Mouse (Mus musculus) limb, embryonic 10.5 days (tissue): Measurements from ENCODE around the gene Sctr. TPM values are rescaled to one million over a fixed set of nuclear protein-coding genes. Genes with fewer than 3 reads are reported as not detected.

Source experiments
- DNase-seq: peaks from one replicate; pipeline ENCODE4 v3.0.0-alpha.2; 2017; ENCODE audit warnings: low spot score
- H3K27ac ChIP-seq: fragments of 300-500 bp; sonication (generic); 2 replicates; pipeline ENCODE4 v1.5.1; 2016; ENCODE audit warnings: mild to moderate bottlenecking
- H3K27me3 ChIP-seq: fragments of 300-500 bp; sonication (generic); 2 replicates; pipeline ENCODE4 v1.6.1; 2016; ENCODE audit warnings: low read depth, mild to moderate bottlenecking; ENCODE audit not compliant: poor library complexity, severe bottlenecking
- H3K36me3 ChIP-seq: fragments of 300-500 bp; sonication (generic); 2 replicates; pipeline ENCODE4 v1.6.1; 2016; ENCODE audit warnings: mild to moderate bottlenecking, moderate library complexity
- H3K4me1 ChIP-seq: fragments of 300-500 bp; sonication (generic); 2 replicates; pipeline ENCODE4 v1.6.1; 2016
- H3K4me3 ChIP-seq: fragments of 300-500 bp; sonication (generic); 2 replicates; pipeline ENCODE4 v1.5.1; 2016; ENCODE audit warnings: mild to moderate bottlenecking, moderate library complexity
- H3K9me3 ChIP-seq: fragments of 300-500 bp; sonication (generic); replicated peaks from 2 replicates; pipeline ENCODE4 v1.6.1; 2016; ENCODE audit warnings: mild to moderate bottlenecking
- WGBS: fragments of 180-500 bp; shearing (Covaris S2); methylation state at CpG from one replicate; pipeline ENCODE4 v1.1.7; 2016; 5-methylcytosine and 5-hydroxymethylcytosine counted together
- polyA plus RNA-seq: library from polyadenylated mRNA; unstranded; fragments of >200 nt; fragmentation: Nextera tagmentation; extraction: Ambion mirVana; gene quantifications from 2 replicates; pipeline ENCODE4 v1.2.1, GENCODE M21; 2016

Gene Sctr
- 0.06 TPM in 1 of 2 replicates, not detected in the other for polyA plus RNA-seq

DNA sequence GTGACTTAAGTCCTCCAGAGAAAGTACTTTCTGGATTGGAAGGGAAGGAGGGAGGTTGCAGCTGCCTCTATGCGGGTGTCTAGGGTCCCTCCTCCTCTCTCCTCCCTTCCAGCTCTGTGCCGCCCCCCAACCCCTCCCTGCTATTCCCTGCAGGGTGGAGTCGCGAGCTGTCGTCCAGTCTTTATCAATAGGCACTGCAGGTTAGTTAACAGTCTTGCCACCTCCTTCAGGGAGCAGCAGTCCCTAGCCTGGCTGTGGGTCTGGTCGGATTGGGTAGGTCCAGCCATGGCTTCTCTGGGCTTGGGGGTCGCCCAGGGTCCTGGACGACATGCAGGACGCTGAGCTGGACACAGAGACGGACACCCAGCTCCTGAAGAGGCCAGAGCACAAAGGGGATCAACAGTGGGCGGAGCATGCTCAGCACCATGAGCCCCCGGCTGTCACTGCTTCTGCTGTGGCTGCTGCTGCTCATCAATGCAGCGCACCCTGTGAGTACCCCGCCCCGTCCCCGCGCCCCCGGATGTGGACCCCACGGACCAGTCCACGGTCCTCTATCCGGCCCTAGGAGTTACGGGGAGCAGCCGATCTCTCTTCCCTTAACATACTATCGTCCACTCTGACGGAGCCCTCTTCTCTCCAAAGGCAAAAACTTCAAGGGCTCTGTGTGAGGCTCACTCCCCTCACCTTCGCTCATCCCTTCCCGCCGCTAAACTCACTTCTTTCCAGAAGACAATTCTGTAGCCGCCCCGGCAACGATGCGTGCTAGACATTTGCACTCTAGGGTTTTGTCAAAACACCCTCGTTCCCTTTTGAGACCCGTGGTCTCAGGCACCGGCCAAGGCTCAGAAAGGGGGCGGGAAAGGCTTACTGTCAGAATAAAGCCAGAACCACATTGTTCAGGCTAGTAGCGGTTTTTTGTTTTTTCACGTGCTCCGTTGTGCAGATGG, at the start of gene Sctr:
Sctr (plus strand) TSS at position 51 of the 947 bp plus-strand sequence.
- H3K4me1 ChIP-seq, result peaks cover 12% of the 10 kb centered on the region
- peak within 1 kb of the TSS; percentile 56 for H3K4me3 ChIP-seq
- WGBS, result 2% methylated on average over 39 of the region's 39 CpGs
- H3K27ac ChIP-seq, result 0 out of 2 replicates have a peak within 1 kb of the TSS, but pooled peaks have one; percentile 17
- peak; percentile 56 for DNase-seq
- H3K36me3 ChIP-seq, result no peaks in the 10 kb centered on the region
- peaks cover 47% of the 10 kb centered on the region for H3K27me3 ChIP-seq
- H3K9me3 ChIP-seq, result no peaks in the 10 kb centered on the region

DNA sequence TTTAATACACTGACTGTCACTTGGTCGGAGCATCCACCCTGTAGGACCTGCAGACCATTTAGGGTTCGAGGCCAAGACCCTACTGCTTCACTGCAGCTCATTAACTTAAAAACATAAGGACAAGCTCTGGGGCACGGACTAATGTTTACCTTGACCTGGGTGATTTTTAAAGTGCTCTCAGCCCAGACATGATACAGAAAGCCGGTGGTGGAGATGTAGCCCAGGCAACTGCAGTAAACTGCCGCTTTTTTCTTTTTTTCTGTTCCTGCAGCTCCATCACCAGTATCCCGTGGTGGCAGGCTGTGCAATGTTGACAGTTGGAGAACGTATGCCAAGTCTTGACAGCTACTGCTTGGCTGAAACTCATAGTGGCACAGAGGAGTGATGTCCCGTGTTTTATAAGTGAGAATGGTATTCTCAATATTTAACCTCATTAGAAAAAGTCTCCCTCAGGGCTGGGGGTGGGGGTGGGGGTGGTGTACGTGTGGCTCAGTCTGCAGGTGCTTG, 48.9 kb upstream of the Sctr start:
- no peaks in the 10 kb centered on the region for H3K4me1 ChIP-seq
- no peaks in the 10 kb centered on the region for H3K27me3 ChIP-seq
- 71% methylated on average over 9 of the region's 9 CpGs for WGBS
- no peak overlapping the region for H3K27ac ChIP-seq
- no peaks in the 10 kb centered on the region for H3K9me3 ChIP-seq
- DNase-seq, result no peak
- H3K4me3 ChIP-seq, result no peak overlapping the region
- H3K36me3 ChIP-seq, result no peaks in the 10 kb centered on the region

DNA sequence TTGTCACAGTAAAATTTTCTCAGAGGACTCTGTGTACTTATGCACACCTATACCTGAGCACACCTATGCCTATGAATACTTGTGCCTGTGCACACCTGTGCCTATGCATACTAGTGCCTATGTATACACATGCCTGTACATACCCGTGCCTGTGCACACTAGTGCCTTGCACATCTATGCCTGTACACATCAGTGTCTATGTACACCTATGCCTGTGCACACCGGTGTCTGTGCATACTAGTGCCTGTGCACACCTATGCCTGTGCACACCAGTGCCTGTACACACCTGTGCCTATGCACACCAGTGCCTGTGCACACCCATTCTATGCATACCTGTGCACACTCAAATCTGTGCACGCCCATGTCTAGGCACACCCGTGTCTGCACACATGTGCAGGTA, 47.2 kb upstream of the Sctr start:
- Histone ChIP-seq H3K4me3 (no peak overlapping the region), H3K36me3 (no peaks in the 10 kb centered on the region), H3K27ac (no peak overlapping the region), H3K9me3 (no peaks in the 10 kb centered on the region), H3K27me3 (no peaks in the 10 kb centered on the region), H3K4me1 (peaks cover 3% of the 10 kb centered on the region; the same call in 1 of the 2 replicates)
- WGBS, result 93% methylated on average over 4 of the region's 4 CpGs
- DNase-seq, result no peak

DNA sequence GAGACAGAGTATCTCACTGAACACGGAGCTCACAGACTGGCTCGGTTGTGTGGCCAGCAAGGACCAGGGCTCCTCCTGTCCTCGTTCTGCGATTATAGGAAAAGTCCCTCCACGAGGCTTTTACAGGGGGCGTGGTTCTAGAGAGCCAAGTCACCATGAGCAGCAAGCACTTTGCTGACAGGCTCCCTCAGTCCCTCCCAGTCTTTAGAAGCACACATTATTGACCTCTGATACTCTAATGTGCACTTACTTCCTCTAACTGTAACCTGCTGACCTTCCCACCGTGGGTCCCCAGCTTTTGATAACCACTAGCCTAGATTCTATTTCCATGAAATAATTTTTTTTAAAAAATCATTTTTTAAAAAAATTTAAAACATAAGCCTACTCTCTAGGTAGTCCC, 46.8 kb upstream of the Sctr start:
- H3K27ac ChIP-seq, result no peak overlapping the region
- H3K27me3 ChIP-seq, result no peaks in the 10 kb centered on the region
- 73% methylated on average over 7 of the region's 7 CpGs for WGBS
- no peak overlapping the region for H3K4me3 ChIP-seq
- H3K36me3 ChIP-seq, result no peaks in the 10 kb centered on the region
- peaks cover 3% of the 10 kb centered on the region; the same call in 1 of the 2 replicates for H3K4me1 ChIP-seq
- DNase-seq, result no peak
- H3K9me3 ChIP-seq, result no peaks in the 10 kb centered on the region

DNA sequence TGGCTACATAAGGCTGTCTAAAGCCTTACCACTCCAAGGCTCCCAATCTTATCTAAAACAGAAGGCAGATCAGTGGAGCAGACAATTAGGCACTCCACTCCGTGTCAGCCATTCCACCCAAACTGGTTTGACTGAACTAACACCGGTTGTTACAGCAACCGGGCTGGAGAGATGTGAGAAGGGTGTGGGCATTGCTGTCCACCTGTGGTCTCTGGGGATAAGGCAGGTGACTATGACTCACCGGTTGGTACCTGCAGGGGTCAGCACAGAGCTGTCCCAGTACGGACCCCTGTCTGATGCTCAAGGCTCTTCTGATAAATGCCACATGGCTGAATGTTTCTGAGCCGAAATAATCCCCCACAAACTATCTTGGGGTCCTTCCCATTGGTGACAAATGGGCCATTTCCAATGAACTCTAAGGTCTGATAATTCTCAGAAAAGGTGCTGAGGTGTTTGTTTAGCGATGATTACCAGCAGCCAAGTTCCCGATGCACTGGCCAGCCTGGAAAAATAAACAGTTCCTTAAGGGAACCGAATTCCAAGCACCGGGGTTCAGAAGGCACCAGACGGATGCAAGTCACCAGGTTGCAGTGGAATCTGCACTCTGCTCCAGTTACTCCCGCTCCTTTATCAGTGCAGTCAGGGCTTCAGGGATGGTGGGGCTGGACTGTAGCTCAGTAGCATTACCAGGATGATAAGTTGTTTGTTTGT, 40.7 kb upstream of the Sctr start:
- H3K27ac ChIP-seq, result no peak overlapping the region
- WGBS, result 49% methylated on average over 12 of the region's 12 CpGs
- H3K9me3 ChIP-seq, result no peaks in the 10 kb centered on the region
- no peak overlapping the region for H3K4me3 ChIP-seq
- no peaks in the 10 kb centered on the region for H3K27me3 ChIP-seq
- H3K4me1 ChIP-seq, result peaks cover 3% of the 10 kb centered on the region; the same call in 1 of the 2 replicates
- no peaks in the 10 kb centered on the region for H3K36me3 ChIP-seq
- no peak for DNase-seq

DNA sequence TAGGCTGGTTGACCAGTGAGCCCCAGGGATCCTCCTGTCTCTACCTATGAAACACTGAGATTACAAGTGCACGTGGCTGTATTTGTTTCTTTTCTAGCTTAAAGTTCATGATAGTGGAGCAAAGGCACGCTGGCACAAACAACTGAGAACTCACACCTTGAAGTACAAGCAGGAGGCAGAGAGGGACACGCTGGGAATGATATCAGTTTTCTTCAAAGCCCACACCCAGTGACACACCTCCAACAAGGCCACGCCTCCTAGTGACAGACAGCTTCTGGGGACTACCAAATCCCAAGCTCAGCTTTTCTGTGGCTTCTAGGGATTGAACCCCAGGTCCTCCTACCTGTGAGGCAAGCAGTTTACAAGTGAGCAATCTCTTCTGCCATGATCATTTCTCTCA, 33.6 kb upstream of the Sctr start:
- no peaks in the 10 kb centered on the region for H3K9me3 ChIP-seq
- H3K36me3 ChIP-seq, result no peaks in the 10 kb centered on the region
- WGBS, result 33% methylated on average over 4 of the region's 4 CpGs
- H3K27ac ChIP-seq, result no peak overlapping the region
- DNase-seq, result no peak
- no peaks in the 10 kb centered on the region for H3K4me1 ChIP-seq
- no peak overlapping the region for H3K4me3 ChIP-seq
- no peaks in the 10 kb centered on the region for H3K27me3 ChIP-seq

DNA sequence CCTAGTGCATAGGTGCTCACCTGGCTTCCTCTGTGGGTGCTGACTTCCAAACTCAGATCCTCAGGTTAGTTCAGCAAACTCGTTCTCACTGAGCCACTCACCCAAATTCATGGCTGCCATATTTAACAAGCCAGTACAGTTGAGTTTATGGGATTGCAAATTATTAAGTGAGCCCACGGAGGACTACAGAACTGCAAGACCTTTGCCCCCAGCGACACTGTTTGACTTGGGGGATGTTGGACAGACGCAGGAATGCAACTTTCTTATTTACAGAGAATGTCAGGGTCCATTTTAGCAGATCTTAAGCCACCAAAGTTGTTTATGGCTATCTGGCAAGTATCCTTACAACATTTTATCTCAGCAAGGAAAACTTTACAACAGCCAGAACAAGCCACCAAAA, 31.6 kb upstream of the Sctr start:
- H3K36me3 ChIP-seq, result no peaks in the 10 kb centered on the region
- no peak overlapping the region for H3K27ac ChIP-seq
- WGBS, result 74% methylated on average over 4 of the region's 4 CpGs
- H3K4me1 ChIP-seq, result no peaks in the 10 kb centered on the region
- H3K27me3 ChIP-seq, result no peaks in the 10 kb centered on the region
- H3K9me3 ChIP-seq, result no peaks in the 10 kb centered on the region
- DNase-seq, result no peak
- no peak overlapping the region for H3K4me3 ChIP-seq

DNA sequence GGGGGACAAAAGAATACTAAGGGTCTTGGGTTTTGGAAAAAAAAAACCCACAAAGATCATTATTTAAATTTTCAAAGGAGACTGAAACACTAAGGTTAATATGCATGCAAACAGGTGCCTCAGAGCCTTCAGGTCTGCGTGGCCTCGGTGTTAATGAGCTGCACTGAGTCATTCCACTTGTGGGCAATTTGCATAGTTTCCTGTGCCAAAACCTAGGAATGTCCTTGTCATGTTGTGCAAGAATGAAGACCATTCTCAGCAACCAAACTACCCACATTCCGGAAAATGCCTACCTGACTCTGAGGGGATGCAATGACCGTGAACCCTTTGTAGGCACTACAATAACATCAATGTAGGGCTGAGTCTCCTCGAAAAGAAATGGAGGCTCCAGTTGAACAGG, 20.1 kb upstream of the Sctr start:
- no peak overlapping the region for H3K4me3 ChIP-seq
- H3K9me3 ChIP-seq, result no peaks in the 10 kb centered on the region
- no peaks in the 10 kb centered on the region for H3K27me3 ChIP-seq
- no peaks in the 10 kb centered on the region for H3K4me1 ChIP-seq
- no peaks in the 10 kb centered on the region for H3K36me3 ChIP-seq
- no peak for DNase-seq
- 85% methylated on average over 5 of the region's 5 CpGs for WGBS
- H3K27ac ChIP-seq, result no peak overlapping the region

DNA sequence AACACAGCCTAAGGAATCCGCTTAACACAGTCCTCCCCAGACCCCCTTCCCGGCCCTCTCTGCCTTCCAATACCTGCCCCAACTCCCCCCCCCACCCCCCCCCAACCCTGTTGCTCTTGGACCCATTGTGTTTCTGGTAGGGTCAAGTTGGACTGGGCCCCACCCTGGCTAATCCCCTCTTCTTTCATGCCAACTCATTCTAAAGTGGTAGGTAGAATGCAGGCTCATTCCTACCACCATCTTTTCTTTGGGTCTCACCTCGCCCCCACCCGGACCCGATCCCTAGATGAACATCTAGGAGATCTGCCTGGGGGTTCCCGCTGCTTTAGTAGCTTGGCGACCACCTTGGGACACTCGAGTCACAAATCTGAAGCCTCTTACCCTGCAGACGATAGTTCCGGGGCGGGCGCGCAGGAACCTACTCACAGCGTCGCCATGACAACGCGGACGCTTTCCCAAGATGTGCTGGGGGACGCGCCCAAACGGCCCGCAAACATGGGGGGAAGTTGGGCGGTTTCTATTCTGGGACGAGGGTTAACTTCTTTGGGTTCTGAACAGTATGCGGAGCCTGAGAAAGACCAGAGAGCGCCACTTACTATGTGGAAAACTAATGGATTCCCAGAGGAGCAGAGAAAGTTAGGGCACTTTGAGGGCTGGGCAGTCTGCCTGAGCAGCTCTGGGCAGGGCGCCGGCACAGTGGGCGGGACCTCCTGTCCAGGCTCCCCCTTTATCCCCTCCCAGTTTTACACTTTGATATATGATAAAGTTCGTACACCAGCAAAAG, 9.7 kb upstream of the Sctr start, which contains the start of gene Cfap221:
Cfap221 (minus strand) TSS at position 437 of the 784 bp plus-strand sequence.
- Histone ChIP-seq H3K36me3 (no peaks in the 10 kb centered on the region), H3K4me3 (peak within 1 kb of the TSS; percentile 58), H3K9me3 (no peaks in the 10 kb centered on the region), H3K27ac (no peak within 1 kb of the TSS), H3K4me1 (0 out of 2 replicates have a peak, but pooled peaks cover 11% of the 10 kb centered on the region), H3K27me3 (no peaks in the 10 kb centered on the region)
- DNase-seq, result peak; percentile 83
- 6% methylated on average over 30 of the region's 30 CpGs for WGBS

DNA sequence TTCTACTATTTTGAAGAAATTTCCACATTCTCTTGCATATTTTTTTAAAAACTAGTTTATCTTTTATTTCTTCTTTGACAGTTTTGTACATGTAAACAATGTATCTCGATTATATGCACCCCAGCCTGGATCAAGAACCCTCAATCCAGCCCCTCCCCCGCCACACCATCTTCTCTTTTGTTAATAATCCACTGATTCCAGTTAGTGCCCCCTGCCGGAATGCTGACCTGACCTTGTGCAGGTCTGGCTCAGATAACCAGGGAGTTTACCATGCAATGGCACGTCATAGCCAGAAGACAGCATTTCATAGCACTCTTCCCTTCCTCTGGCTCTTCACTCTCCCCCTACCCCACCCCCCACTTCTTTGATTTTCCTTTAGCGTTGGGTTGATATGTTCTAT, 9.1 kb upstream of the Sctr start:
- 0 out of 2 replicates have a peak, but pooled peaks cover 11% of the 10 kb centered on the region for H3K4me1 ChIP-seq
- 31% methylated on average over 5 of the region's 5 CpGs for WGBS
- H3K4me3 ChIP-seq, result peak overlapping the region; percentile 58
- no peaks in the 10 kb centered on the region for H3K27me3 ChIP-seq
- DNase-seq, result peak; percentile 35
- no peaks in the 10 kb centered on the region for H3K9me3 ChIP-seq
- H3K27ac ChIP-seq, result no peak overlapping the region
- H3K36me3 ChIP-seq, result no peaks in the 10 kb centered on the region

DNA sequence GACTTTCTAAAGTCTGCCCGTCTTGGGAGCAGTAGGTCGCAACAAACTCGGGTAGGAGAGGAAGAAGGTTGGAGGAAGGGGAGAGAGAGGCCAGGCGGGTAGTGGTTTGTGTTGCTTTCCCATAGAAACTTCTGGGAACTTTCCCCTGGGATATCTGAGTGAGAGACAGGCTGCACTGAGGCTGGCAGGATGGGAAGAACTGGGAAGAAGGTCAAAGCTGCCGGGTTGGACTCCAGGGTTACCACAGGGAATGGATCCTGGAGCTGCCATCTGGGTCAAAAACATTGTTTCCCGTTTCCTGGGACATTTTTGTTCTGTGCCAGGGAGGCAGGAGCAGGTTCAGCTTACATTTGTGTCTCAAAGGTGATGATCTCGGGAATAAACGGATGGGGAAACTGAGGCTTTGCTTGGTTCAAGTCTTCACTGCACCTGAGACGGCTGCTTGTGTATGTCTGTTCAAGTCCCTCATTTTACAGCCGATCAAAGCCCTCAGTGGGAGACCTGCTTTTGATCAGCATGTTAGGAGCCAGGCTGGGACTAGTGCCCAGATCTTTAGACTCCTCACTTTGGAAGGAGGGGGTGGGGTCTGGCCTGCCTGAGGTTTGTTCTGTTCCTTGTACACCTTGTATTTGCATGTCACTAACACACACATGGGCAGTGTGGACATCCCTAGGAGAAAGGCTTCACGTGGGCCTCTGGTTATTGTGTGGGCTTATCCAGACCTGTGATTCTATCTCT, 1.3 kb downstream of the Sctr start:
- Histone ChIP-seq H3K4me1 (peaks cover 12% of the 10 kb centered on the region), H3K4me3 (peak overlapping the region; percentile 56), H3K27me3 (peaks cover 47% of the 10 kb centered on the region), H3K27ac (no peak overlapping the region), H3K36me3 (no peaks in the 10 kb centered on the region), H3K9me3 (no peaks in the 10 kb centered on the region)
- DNase-seq, result no peak
- WGBS, result 32% methylated on average over 11 of the region's 11 CpGs

DNA sequence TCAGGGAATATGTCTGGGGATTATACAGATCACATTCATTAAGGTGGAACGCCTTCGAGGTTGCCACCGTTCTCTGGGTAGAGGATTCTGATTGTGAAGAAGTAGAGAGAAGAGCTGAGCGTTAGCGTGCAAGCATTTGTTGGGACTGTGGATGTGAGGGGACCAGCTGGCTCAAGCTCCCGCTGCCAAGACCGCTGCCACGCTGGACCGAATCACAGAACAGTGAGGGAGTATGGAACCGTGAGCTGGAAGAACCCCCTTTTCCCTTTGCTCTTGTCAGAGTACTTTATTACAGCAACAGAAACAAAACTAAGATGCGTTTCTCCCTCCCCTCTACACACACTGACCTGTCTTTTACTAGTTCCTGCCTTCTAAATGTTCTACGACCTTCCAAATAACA, 5.9 kb downstream of the Sctr start:
- no peak overlapping the region for H3K4me3 ChIP-seq
- no peak overlapping the region for H3K27ac ChIP-seq
- H3K36me3 ChIP-seq, result no peaks in the 10 kb centered on the region
- WGBS, result 88% methylated on average over 12 of the region's 12 CpGs
- no peak for DNase-seq
- peaks cover 20% of the 10 kb centered on the region for H3K27me3 ChIP-seq
- no peaks in the 10 kb centered on the region for H3K9me3 ChIP-seq
- H3K4me1 ChIP-seq, result peaks cover 2% of the 10 kb centered on the region
